Mouse (Mus musculus): ENCODE data around the gene Tmem189. TPM values are rescaled to one million over a fixed set of nuclear protein-coding genes. Genes with fewer than 3 reads are reported as not detected.
"Not testable (repeated sequence)": the region's sequence is repeated elsewhere in the genome, so short reads cannot be mapped to it uniquely, and the experiment has no call there.

Gene Tmem189
- polyA plus RNA-seq, 1 experiment from 2014 or later = 30.4 TPM

DNA sequence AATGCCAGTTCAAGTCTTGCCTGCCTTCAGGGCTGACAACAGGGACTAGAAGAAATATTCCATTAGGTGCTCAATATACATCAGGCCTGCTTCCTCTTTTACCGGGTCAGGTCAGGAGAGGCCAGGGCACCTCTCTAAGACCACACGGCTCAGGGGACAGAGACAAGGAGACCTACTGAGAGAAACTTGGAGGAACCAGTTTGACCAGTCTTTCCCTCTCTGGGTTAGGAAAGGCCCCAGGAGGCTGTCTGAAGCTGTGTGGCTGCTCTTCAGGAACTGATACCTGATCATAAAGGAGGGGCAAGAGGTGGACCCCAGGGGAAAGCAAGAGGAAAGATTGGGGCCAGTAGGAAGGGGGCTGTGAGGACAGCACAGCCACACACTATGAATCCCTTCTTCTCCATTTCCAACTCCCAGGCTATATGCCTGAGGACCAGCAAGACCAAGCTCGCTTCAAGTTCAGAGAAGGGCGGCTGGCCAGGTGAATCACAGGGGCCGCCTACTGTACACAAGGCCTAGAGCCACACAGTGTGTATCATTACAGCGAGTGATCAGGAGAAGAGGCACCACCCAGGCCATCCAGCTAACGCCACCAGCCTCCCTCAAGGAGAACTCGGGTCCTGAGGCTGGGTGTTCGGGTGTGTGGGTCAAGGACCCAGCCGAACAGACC, 30.3 kb downstream of the Tmem189 start:
- Histone ChIP-seq H3K27ac (peak overlapping the region; percentile 11; the same call in 1 of the 2 replicates), H3K4me3 (peak overlapping the region; percentile 83)
- no peak for ATAC-seq

DNA sequence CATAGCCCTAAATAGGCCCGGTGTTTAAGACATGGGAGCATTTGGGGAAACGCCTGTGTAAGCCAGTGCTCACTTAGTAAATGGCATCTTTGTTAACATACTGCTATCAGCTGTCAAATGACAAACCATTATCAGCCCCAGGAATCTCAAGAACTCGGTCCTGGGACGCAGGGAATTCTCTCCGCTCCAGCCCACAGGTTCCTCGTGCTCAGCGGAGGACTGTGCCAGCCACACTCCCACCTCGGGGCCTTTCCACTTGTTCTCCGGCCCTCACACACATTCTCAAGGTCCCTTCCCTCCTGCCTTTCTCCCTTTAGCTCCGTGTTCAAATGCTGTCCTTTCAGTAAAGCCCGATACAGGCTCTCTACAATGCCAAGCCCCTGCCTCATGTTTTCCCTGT, 30.9 kb downstream of the Tmem189 start:
- H3K9me3 ChIP-seq (replicated peaks) = no peaks in the 10 kb centered on the region
- peak overlapping the region; percentile 88; the same call in 1 of the 2 replicates for H3K4me2 ChIP-seq
- H3K27me3 ChIP-seq (replicated peaks) = peaks cover 8% of the 10 kb centered on the region
- peaks cover 61% of the 10 kb centered on the region for H3K4me1 ChIP-seq
- 68% methylated on average over 11 of the region's 11 CpGs for WGBS (ENCODE audit: insufficient replicate concordance)
- no peak overlapping the region for H3K9ac ChIP-seq
- H3K36me3 ChIP-seq = peaks cover 23% of the 10 kb centered on the region
- H3K4me3 ChIP-seq = no peak overlapping the region
- no peak overlapping the region for H3K27ac ChIP-seq
- no peak for ATAC-seq

More for the DNA sequence above, 30.3 kb downstream of the Tmem189 start:
- 66% methylated on average over 10 of the region's 10 CpGs for WGBS (ENCODE audit: insufficient replicate concordance)
- peaks cover 17% of the 10 kb centered on the region for H3K36me3 ChIP-seq
- H3K4me2 ChIP-seq = peak overlapping the region; percentile 88
- peaks cover 61% of the 10 kb centered on the region for H3K4me1 ChIP-seq
- H3K9ac ChIP-seq = peak overlapping the region; percentile 24; the same call in 1 of the 2 replicates
- peaks cover 8% of the 10 kb centered on the region for H3K27me3 ChIP-seq (replicated peaks)
- H3K9me3 ChIP-seq (replicated peaks) = no peaks in the 10 kb centered on the region

DNA sequence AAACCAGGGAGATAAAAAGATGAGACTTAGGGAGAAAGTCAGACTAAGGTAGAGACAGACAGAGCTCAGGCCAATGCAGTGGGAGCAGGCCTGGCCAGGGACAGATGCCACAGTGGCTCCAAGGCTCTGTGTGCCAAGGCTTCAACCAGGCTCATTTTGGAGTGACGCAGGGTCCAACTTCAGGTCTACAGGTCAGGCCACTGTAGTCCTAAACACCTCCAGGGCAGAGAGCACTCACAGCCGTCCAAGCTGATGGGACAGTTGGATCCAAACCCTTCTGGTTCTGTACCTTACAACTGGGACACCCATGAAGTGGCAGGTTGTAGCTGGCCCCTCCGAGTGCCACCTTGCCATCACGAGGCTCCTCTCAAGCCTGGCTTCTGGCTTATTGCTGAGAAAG, 31.6 kb downstream of the Tmem189 start:
- Histone ChIP-seq H3K36me3 (peaks cover 30% of the 10 kb centered on the region), H3K27me3 (replicated peaks) (peaks cover 8% of the 10 kb centered on the region), H3K27ac (no peak overlapping the region; the same call in 1 of the 2 replicates), H3K4me1 (peaks cover 66% of the 10 kb centered on the region), H3K9me3 (replicated peaks) (no peaks in the 10 kb centered on the region), H3K9ac (no peak overlapping the region), H3K4me2 (no peak overlapping the region), H3K4me3 (no peak overlapping the region)
- WGBS (ENCODE audit: insufficient replicate concordance) = 74% methylated on average over 4 of the region's 4 CpGs
- ATAC-seq = no peak

DNA sequence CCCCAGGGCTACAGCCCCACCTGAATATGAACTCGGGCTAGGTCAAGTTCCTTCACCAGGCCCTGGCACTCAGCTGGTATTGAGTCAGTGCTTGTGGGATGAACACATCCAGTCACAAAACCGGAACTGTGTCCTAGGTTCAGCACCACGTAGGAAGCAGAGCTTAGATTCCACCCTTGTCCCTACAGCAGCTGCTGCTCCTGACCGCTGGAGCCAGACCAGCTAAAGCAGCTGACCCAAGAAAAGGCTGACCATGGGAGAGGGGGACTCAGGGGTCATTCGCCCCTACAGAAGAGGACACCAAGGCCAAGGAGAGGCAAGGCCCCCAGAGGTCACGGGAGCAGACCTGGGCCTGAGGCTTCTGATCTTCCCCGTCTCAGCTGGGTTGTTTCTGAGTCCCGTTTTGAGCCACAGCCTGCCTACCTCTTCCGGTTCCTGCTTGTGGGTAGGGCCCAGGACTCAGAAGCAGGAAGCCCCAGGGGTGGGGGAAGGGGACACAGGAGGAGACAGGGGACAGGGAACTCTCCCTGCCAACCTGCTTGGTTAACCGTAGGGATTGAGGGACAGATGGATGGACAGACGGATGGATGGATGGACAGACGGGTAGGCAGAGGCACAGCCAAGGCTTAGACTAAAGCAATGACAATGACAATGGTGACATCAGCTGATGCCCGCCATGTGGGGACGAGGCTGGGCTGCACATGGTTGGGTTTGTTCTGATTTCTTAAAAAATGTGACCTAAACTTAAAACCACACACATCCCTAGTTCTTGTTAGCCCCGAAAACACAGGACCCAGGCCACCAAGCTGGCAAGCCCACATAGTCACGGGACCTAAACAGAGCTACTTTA, 32.8 kb downstream of the Tmem189 start:
- Histone ChIP-seq H3K4me3 (peak overlapping the region; percentile 16; the same call in 1 of the 2 replicates), H3K9ac (peak overlapping the region; percentile 39; the same call in 1 of the 2 replicates), H3K27me3 (replicated peaks) (peaks cover 9% of the 10 kb centered on the region; the same call in 1 of the 2 replicates), H3K4me2 (peak overlapping the region; percentile 38), H3K9me3 (replicated peaks) (no peaks in the 10 kb centered on the region), H3K36me3 (peaks cover 41% of the 10 kb centered on the region), H3K4me1 (peaks cover 61% of the 10 kb centered on the region), H3K27ac (peak overlapping the region; percentile 74)
- 45% methylated on average over 16 of the region's 16 CpGs for WGBS (ENCODE audit: insufficient replicate concordance)
- ATAC-seq = no peak

DNA sequence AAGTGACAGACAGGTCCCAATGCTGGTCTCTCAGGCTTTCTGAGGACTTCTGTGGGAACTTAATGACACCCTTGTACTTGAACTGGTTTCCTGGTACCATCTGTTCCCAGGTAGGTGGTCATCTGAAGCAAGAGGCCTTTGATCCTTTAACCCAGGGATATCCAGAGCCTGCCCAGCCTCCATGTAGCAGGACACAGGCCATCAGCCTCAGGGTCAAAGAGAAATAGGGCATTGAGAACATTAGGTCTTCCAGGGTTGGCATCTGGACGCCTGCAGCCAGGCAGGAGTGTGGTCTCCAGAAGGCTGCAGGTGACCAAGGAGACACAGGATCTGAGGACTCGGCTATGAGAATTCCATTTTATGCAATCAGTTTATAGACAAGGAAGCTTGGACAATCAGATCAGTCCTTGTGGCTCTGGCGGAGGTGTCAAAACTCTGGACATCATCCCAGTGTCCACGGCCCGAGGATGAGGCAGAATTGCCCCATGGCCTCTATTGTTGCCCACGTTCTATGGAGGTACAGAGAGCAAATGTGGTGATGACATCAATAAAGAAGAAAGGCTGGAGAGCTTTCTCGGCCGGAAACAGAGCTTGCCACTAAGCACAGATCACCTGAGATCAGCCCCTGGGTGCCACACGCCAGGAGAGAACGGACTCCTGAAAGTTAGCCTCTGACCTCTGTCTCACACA, 34.6 kb downstream of the Tmem189 start:
- no peak overlapping the region for H3K27ac ChIP-seq
- peaks cover 9% of the 10 kb centered on the region; the same call in 1 of the 2 replicates for H3K27me3 ChIP-seq (replicated peaks)
- no peak for ATAC-seq
- 86% methylated on average over 10 of the region's 10 CpGs for WGBS (ENCODE audit: insufficient replicate concordance)
- no peak overlapping the region for H3K9ac ChIP-seq
- H3K4me1 ChIP-seq = peaks cover 49% of the 10 kb centered on the region
- H3K9me3 ChIP-seq (replicated peaks) = no peaks in the 10 kb centered on the region
- H3K36me3 ChIP-seq = peaks cover 53% of the 10 kb centered on the region
- H3K4me2 ChIP-seq = no peak overlapping the region
- no peak overlapping the region for H3K4me3 ChIP-seq

DNA sequence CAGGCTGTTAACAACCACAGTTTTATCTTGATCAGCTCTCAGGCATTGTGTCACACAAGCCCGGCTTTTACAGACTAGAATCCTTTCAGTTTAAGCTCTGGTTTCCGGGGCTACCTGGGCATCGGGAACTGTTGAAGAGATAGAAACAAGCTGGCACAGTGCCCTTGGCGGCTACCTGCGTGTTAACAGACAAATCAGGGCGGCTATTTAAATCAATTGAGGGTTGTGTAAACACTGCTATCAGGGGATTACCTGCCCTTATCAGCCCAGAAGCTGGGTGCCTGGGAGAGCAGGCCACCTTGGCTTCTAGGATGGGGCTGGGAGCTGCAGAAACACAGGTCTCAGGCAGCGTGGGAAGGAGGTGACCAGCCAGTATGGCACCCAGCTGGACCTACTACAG, 36.9 kb downstream of the Tmem189 start:
- no peaks in the 10 kb centered on the region for H3K9me3 ChIP-seq (replicated peaks)
- no peak overlapping the region for H3K4me2 ChIP-seq
- H3K27me3 ChIP-seq (replicated peaks) = 0 out of 2 replicates have a peak, but pooled peaks cover 9% of the 10 kb centered on the region
- no peak overlapping the region for H3K9ac ChIP-seq
- H3K36me3 ChIP-seq = peaks cover 71% of the 10 kb centered on the region
- no peak overlapping the region for H3K4me3 ChIP-seq
- no peak for ATAC-seq
- H3K4me1 ChIP-seq = peaks cover 26% of the 10 kb centered on the region
- 63% methylated on average over 7 of the region's 7 CpGs for WGBS (ENCODE audit: insufficient replicate concordance)
- H3K27ac ChIP-seq = no peak overlapping the region

DNA sequence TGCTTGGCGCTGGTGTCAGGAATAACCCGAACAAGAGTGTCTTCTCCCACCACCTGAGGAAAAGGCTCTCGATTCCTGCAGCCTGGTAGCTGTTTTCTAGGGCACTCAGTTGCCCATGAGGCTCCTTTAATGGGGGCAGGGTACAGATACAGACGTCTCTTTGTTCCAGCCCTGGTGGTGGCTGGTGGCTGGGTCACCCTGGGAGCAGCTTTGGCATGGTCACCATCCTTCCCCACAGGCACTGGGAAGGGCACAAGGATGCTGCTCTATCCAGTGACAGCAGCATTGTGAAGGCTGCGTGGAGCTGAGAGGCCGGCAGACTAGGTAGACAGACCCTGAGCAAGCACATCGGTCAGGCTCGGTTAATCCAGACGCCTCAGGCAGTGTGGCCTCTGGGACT, 38.0 kb downstream of the Tmem189 start:
- no peak overlapping the region for H3K4me3 ChIP-seq
- H3K9me3 ChIP-seq (replicated peaks) = no peaks in the 10 kb centered on the region
- H3K27ac ChIP-seq = no peak overlapping the region
- WGBS (ENCODE audit: insufficient replicate concordance) = 86% methylated on average over 9 of the region's 9 CpGs
- H3K9ac ChIP-seq = no peak overlapping the region
- H3K27me3 ChIP-seq (replicated peaks) = 0 out of 2 replicates have a peak, but pooled peaks cover 9% of the 10 kb centered on the region
- H3K4me1 ChIP-seq = peaks cover 15% of the 10 kb centered on the region
- ATAC-seq = no peak
- H3K36me3 ChIP-seq = peaks cover 76% of the 10 kb centered on the region
- H3K4me2 ChIP-seq = no peak overlapping the region

DNA sequence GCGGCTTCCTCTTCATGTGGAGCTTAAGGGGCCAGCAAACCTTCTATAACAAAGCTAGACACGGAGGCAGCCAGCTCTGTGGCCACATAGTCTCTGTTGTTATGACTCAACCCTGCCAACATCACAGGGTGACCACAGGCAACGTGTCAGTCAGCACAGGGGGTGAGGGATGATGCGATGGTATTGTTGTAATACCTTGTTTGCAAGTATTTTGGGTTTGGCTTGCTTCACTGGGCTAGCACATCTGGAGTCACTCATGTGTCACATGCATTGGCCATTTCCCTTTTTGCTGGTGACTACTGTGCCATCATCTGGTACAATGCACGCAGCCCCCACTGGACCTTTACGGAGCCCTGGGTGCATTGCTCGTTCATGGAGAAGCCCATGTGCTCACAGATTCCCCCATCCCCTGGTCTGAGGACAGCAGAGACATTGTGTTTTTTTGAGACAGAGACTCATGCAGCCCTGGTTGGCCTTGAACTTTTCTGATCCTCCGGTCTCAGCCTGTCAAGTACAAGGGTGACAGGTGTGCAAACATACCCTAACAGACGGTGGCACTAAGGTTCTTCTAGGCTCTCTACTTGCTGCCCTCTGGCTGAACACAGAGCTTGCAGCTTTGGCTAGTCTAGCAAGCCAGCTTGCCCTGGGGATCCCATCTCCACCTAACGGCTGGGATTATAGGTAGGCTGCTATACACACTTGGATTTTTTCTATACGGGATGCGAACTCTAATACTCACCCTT, 40.2 kb downstream of the Tmem189 start:
- Histone ChIP-seq H3K9me3 (replicated peaks) (no peaks in the 10 kb centered on the region), H3K27me3 (replicated peaks) (0 out of 2 replicates have a peak, but pooled peaks cover 9% of the 10 kb centered on the region), H3K4me1 (peaks cover 9% of the 10 kb centered on the region), H3K4me3 (no peak overlapping the region), H3K4me2 (no peak overlapping the region), H3K27ac (no peak overlapping the region; the same call in 1 of the 2 replicates), H3K9ac (no peak overlapping the region), H3K36me3 (peaks cover 85% of the 10 kb centered on the region)
- WGBS (ENCODE audit: insufficient replicate concordance) = 81% methylated on average over 12 of the region's 12 CpGs
- ATAC-seq = no peak

DNA sequence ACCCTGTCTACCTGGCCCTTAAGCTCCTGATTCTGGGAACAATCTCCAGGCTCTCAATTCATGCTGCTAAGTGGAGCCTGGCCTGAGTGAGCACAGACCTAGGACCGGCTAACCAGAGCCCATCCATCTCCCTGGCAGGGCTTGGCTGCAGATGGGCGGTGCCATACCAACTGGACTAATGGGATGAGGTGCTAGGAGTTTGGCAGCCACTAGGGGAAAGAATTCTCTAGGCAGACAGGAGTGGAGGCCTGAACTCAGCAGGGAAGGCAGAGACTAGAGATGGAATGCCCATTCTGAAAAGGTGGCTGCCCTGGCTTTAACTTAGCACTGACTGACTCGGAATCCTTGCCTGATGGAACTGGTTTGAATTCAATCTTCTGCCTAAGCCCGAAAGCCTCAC, 43.2 kb downstream of the Tmem189 start:
- Histone ChIP-seq H3K36me3 (peaks cover 76% of the 10 kb centered on the region), H3K4me2 (no peak overlapping the region), H3K9me3 (replicated peaks) (no peaks in the 10 kb centered on the region), H3K27ac (no peak overlapping the region), H3K27me3 (replicated peaks) (0 out of 2 replicates have a peak, but pooled peaks cover 3% of the 10 kb centered on the region), H3K4me1 (peaks cover 5% of the 10 kb centered on the region), H3K9ac (no peak overlapping the region), H3K4me3 (no peak overlapping the region)
- no peak for ATAC-seq
- 77% methylated on average over 4 of the region's 4 CpGs for WGBS (ENCODE audit: insufficient replicate concordance)

DNA sequence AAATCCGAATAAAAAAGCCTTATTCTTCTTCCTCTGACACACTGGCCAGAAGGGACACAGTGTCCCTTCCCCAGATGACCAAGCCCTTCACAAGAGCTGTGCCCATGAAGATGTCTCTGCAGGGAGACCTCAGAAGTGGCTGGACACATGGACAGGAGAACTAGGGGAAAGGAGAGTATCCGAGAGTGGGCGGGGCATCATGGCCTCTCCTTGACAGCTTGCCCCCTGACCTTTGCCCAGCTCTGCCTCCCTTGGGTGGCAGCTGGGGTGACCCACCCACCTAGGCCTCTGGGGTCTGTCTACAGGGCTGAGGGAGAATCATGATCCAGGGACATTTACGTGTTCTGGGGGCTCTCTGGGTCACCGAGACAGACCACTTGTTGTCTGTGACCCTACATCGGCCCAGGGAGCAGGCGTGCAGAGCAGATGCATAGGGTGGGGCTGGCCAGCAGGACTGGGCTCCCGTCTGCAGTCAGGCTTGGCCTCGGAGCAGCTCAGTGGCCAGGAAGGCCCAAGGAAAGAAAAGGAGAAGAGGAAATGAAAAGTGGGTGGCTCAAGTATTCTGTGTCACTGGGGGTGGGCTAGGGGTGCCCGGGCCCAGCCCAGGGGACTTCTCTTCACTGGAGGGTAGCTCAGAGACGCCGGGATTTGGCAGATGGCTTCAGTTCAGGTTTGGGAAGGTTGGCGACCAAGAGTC, 46.1 kb downstream of the Tmem189 start:
- H3K4me2 ChIP-seq; H3K4me3 ChIP-seq; H3K9ac ChIP-seq; H3K9me3 ChIP-seq (replicated peaks); ATAC-seq; H3K27me3 ChIP-seq (replicated peaks); H3K27ac ChIP-seq: not testable (repeated sequence)
- peaks cover 14% of the 10 kb centered on the region for H3K4me1 ChIP-seq
- 79% methylated on average over 13 of the region's 13 CpGs for WGBS (ENCODE audit: insufficient replicate concordance)
- H3K36me3 ChIP-seq = peaks cover 54% of the 10 kb centered on the region

DNA sequence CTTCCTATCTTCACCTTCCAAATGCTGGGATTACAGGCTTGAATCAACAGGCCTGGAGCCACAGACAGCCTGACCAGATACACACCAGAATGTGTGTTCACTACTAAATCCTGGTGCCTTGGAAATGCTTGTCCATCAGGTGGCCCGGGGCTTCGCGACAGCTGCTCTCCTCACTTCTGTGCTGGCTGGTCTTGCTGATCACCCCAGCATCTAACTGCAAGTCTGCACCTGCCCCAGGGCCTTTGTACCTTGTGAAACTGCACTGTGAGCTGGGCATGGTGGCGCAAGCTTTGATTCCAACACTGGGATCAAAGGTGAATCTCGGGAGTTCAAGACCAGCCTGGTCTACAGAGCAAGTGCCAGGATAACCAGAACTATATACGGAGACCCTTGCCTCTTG, 47.5 kb downstream of the Tmem189 start:
- Histone ChIP-seq H3K9me3 (replicated peaks) (no peaks in the 10 kb centered on the region), H3K9ac (no peak overlapping the region), H3K27me3 (replicated peaks) (peaks cover 6% of the 10 kb centered on the region; the same call in 1 of the 2 replicates), H3K36me3 (peaks cover 43% of the 10 kb centered on the region), H3K27ac (no peak overlapping the region), H3K4me3 (no peak overlapping the region), H3K4me2 (no peak overlapping the region), H3K4me1 (peaks cover 18% of the 10 kb centered on the region)
- WGBS (ENCODE audit: insufficient replicate concordance) = 83% methylated on average over 6 of the region's 6 CpGs
- no peak for ATAC-seq
